Comparison of ENCODE assay signal across 7 mouse cellular contexts in the genomic region with DNA sequence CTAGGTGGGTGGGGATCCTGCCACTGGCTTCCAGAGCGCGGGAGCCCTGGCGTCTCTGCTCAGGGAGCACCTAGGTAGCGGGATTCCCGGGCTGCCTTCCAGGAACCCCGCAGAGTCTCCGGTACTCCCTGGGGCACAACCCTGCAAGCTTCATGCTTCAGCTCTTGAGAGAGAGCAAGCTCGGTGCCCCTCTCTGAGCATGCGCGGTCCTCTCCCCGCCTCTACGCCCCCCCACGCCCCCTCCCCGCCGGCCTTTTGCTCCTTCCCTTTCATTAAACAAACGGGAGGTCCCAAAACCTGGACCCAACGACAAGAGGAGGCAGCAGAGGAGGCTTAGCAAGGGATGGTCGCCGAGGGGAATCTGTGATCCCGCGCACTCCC. TPM values are rescaled to one million over a fixed set of nuclear protein-coding genes. Genes with fewer than 3 reads are reported as not detected.
DNase-seq lines count a peak whose midpoint lies in the region; ATAC-seq and TF ChIP-seq lines count a peak whose summit lies in the region.

TSS of gene Plppr1 (plus strand) at position 253 of the 381 bp plus-strand sequence.

- CTCF ChIA-PET in Patski (lab: Charles Lee) = no interaction called here

- H3K4me1 ChIP-seq in forebrain, embryonic 12.5 days = peaks cover 18% of the 10 kb centered on the region
- no peaks in the 10 kb centered on the region for H3K4me1 ChIP-seq in intestine, postnatal 0 days (replicated peaks; ENCODE audit: control insufficient read depth, insufficient read depth, low read length)
- peaks cover 15% of the 10 kb centered on the region for H3K4me1 ChIP-seq in limb, embryonic 12.5 days (replicated peaks)

- DNase-seq in Patski (ENCODE audit: low read depth, low spot score) = no peak
- peak; percentile 67 for DNase-seq in brain, embryonic 18.5 days (ENCODE audit: low read depth, low spot score)
- DNase-seq in retina, embryonic 14.5 days (ENCODE audit: low spot score) = peak; percentile 85
- DNase-seq in spleen, adult 12 weeks (ENCODE audit: low spot score) = no peak

- no peaks in the 10 kb centered on the region for H3K27me3 ChIP-seq in Patski
- H3K27me3 ChIP-seq in forebrain, embryonic 12.5 days = peaks cover 18% of the 10 kb centered on the region
- peaks cover 13% of the 10 kb centered on the region for H3K27me3 ChIP-seq in intestine, postnatal 0 days (replicated peaks; ENCODE audit: control insufficient read depth, insufficient read depth, low read length)
- peaks cover 29% of the 10 kb centered on the region for H3K27me3 ChIP-seq in limb, embryonic 12.5 days

- in situ Hi-C loops in Patski (cut with MboI; ENCODE audit: low pct_unique_long_range_greater_than_20kb) = no loop called here

- H3K36me3 ChIP-seq in forebrain, embryonic 12.5 days (replicated peaks) = no peaks in the 10 kb centered on the region
- no peaks in the 10 kb centered on the region for H3K36me3 ChIP-seq in intestine, postnatal 0 days (ENCODE audit: control insufficient read depth, insufficient read depth)
- no peaks in the 10 kb centered on the region for H3K36me3 ChIP-seq in limb, embryonic 12.5 days

- H3K4me2 ChIP-seq in forebrain, embryonic 12.5 days = peak within 1 kb of the TSS; percentile 90
- peak within 1 kb of the TSS; percentile 97 for H3K4me2 ChIP-seq in intestine, postnatal 0 days (replicated peaks; ENCODE audit: low read depth)
- H3K4me2 ChIP-seq in limb, embryonic 12.5 days = peak within 1 kb of the TSS; percentile 98

- no peak for TF ChIP-seq CTCF in Patski (IDR thresholded peaks at IDR 0.05)
- no peak for TF ChIP-seq CTCF in intestine, postnatal 0 days (IDR thresholded peaks at IDR 0.05; ENCODE audit: low read depth)

- WGBS in forebrain, embryonic 12.5 days = 0% methylated on average over 16 of the region's 21 CpGs
- 0% methylated on average over 20 of the region's 21 CpGs for WGBS in intestine, postnatal 0 days
- WGBS in limb, embryonic 12.5 days = 0% methylated on average over 21 of the region's 21 CpGs

- H3K27ac ChIP-seq in forebrain, embryonic 12.5 days = peak within 1 kb of the TSS; percentile 84
- H3K27ac ChIP-seq in intestine, postnatal 0 days (ENCODE audit: low read depth, low read length) = no peak within 1 kb of the TSS
- H3K27ac ChIP-seq in limb, embryonic 12.5 days = no peak within 1 kb of the TSS

- H3K9ac ChIP-seq in forebrain, embryonic 12.5 days = peak within 1 kb of the TSS; percentile 74
- peak within 1 kb of the TSS; percentile 34; the same call in 1 of the 2 replicates for H3K9ac ChIP-seq in intestine, postnatal 0 days (ENCODE audit: low read depth, low read length)
- H3K9ac ChIP-seq in limb, embryonic 12.5 days (replicated peaks) = peak within 1 kb of the TSS; percentile 63

- peak within 1 kb of the TSS; percentile 69 for H3K4me3 ChIP-seq in forebrain, embryonic 12.5 days (replicated peaks)
- H3K4me3 ChIP-seq in intestine, postnatal 0 days (ENCODE audit: low read depth, low read length) = peak within 1 kb of the TSS; percentile 56
- peak within 1 kb of the TSS; percentile 62 for H3K4me3 ChIP-seq in limb, embryonic 12.5 days (replicated peaks)

- ATAC-seq in Patski = peak; percentile 31
- ATAC-seq in forebrain, embryonic 12.5 days (ENCODE audit: low FRiP score) = peak; percentile 92
- peak; percentile 43; the same call in 1 of the 2 replicates for ATAC-seq in intestine, postnatal 0 days
- peak; percentile 83 for ATAC-seq in limb, embryonic 12.5 days (ENCODE audit: insufficient number of reproducible peaks, insufficient read depth, low FRiP score, low TSS enrichment, low read depth)

- H3K9me3 ChIP-seq in forebrain, embryonic 12.5 days = no peaks in the 10 kb centered on the region
- H3K9me3 ChIP-seq in intestine, postnatal 0 days (ENCODE audit: control insufficient read depth) = no peaks in the 10 kb centered on the region
- H3K9me3 ChIP-seq in limb, embryonic 12.5 days = no peaks in the 10 kb centered on the region

- POLR2A ChIA-PET in Patski (lab: Charles Lee) = no interaction called here

RNA-seq across cellular contexts. Expression of gene Plppr1, which starts in this region (rescaled TPM):
- 0.14 TPM for polyA plus RNA-seq in Patski (2021)
- 19.9 and 20.4 TPM in 2 replicates for polyA plus RNA-seq in forebrain, embryonic 12.5 days (2016; fragmentation: Nextera tagmentation; extraction: Ambion mirVana)
- 0.47 and 0.69 TPM in 2 replicates for polyA plus RNA-seq in intestine, postnatal 0 days (2015; fragmentation: Nextera tagmentation; extraction: Ambion mirVana)
- polyA plus RNA-seq in limb, embryonic 12.5 days (2016; fragmentation: Nextera tagmentation; extraction: Ambion mirVana) = 2.1 and 2.4 TPM in 2 replicates

Comparison
In these comparisons a context has a peak if more than half of its experiments do, and no peak if none do; other contexts are left out.
1. Peak in ATAC-seq in Patski; RNA of the gene not detected or under 1 TPM.
2. Peak in ATAC-seq, H3K4me3 ChIP-seq, H3K9ac ChIP-seq and H3K4me2 ChIP-seq in intestine, postnatal 0 days; RNA of the gene not detected or under 1 TPM.
3. ATAC-seq: peak in every context shown above with its lines; median percentile 92 in forebrain, embryonic 12.5 days; 83 in limb, embryonic 12.5 days; 43 in intestine, postnatal 0 days; 31 in Patski.
4. DNase-seq: peak in brain, embryonic 18.5 days (single experiment) and retina, embryonic 14.5 days (single experiment); none in Patski (single experiment) and spleen, adult 12 weeks (single experiment).
5. Peak in every context shown above with its lines, with median percentiles within 50 percentile points of each other: H3K4me2 ChIP-seq, H3K4me3 ChIP-seq and H3K9ac ChIP-seq.